8 mouse cellular contexts compared by ENCODE assay signal in the genomic region with DNA sequence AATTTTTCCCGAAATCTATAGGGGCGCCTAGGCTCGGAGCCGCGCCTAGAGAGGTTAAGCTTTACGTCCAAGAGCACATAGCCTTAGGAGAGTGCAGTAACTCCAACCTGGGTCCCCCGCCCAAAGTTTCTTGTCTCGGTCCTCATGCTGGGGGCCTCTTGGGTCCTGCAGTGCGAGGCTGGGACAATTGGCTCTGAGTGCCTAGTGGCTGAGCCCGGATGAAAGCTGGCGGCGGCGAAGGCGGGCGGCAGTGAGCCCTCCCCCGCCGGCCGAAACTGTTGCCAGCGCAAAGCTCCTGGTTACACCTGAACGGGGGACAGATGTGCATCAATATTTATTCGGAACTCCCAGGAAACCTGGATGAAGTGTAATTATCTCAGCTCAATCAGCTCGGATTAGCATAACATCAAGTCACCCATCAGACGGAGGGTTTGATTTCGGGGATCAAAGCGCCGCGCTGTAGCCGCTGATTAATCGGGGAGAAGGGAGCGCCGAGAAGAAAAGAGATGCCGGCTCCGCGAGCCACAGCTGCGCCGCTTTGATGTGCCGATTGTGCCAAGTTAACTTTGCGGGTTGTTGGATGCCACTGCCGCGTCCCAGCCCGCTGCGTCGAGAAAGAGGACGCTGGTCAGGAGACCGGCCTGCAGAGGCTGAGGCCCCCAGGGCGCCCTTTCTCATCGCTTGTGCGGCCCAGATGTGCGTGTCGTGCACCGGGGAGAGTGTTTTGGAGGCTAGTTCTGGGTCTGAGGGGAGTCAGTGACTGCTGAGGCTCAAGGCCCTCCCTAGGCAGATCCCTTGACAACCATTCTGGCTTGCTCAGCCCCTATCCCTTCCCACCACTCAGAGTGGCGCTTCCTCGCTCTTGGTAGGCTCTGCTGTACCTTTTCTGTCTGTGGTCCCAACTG.
A peak's percentile ranks its signal among the peaks of the same experiment; 100 is the strongest.
DNase-seq lines count a peak whose midpoint lies in the region; ATAC-seq and TF ChIP-seq lines count a peak whose summit lies in the region.

No protein-coding gene starts in this region.

- peak overlapping the region; percentile 27 for H3K4me3 ChIP-seq in lung, embryonic 14.5 days (ENCODE audit: low read depth, low read length)
- H3K4me3 ChIP-seq in lung, adult 2 months (replicated peaks; ENCODE audit: extremely low read depth, low read depth, low read length), result no peak overlapping the region
- peak overlapping the region; percentile 28 for H3K4me3 ChIP-seq in embryonic facial prominence, embryonic 11.5 days (ENCODE audit: low read depth, low read length)
- peak overlapping the region; percentile 27 for H3K4me3 ChIP-seq in hindbrain, postnatal 0 days (ENCODE audit: low read length)
- H3K4me3 ChIP-seq in neural tube, embryonic 12.5 days, result peak overlapping the region; percentile 31

- 2% methylated on average over 53 of the region's 53 CpGs for WGBS in lung, embryonic 14.5 days
- WGBS in lung, adult 2 months, result 4% methylated on average over 53 of the region's 53 CpGs
- WGBS in embryonic facial prominence, embryonic 11.5 days, result under 1% methylated on average over 53 of the region's 53 CpGs
- WGBS in hindbrain, postnatal 0 days, result 2% methylated on average over 53 of the region's 53 CpGs
- 1% methylated on average over 53 of the region's 53 CpGs for WGBS in neural tube, embryonic 12.5 days

- peak; percentile 42 for DNase-seq in lung, embryonic 14.5 days
- no peak for DNase-seq in lung, adult 2 months
- peak; percentile 75 for DNase-seq in embryonic facial prominence, embryonic 11.5 days (ENCODE audit: low spot score)
- peak; percentile 36 for DNase-seq in hindbrain, postnatal 0 days (ENCODE audit: low spot score)
- DNase-seq in gastrocnemius, adult 18-20 months (ENCODE audit: low spot score), result no peak
- no peak for DNase-seq in frontal cortex, postnatal 25 days (ENCODE audit: low spot score in 2 of 2)
- DNase-seq in urinary bladder, adult 18-20 months (ENCODE audit: low spot score in 2 of 2), result no peak

- H3K27me3 ChIP-seq in lung, embryonic 14.5 days (ENCODE audit: insufficient read depth, low read length), result peaks cover 37% of the 10 kb centered on the region
- peaks cover 27% of the 10 kb centered on the region for H3K27me3 ChIP-seq in embryonic facial prominence, embryonic 11.5 days (ENCODE audit: control insufficient read depth, insufficient read depth, low read length)
- H3K27me3 ChIP-seq in hindbrain, postnatal 0 days (ENCODE audit: insufficient read depth, low read length), result peaks cover 16% of the 10 kb centered on the region
- H3K27me3 ChIP-seq in neural tube, embryonic 12.5 days (replicated peaks), result peaks cover 41% of the 10 kb centered on the region

- H3K4me1 ChIP-seq in lung, embryonic 14.5 days (ENCODE audit: insufficient read depth), result no peaks in the 10 kb centered on the region
- no peaks in the 10 kb centered on the region for H3K4me1 ChIP-seq in lung, adult 2 months (ENCODE audit: control insufficient read depth, insufficient read depth, low read length)
- H3K4me1 ChIP-seq in embryonic facial prominence, embryonic 11.5 days (ENCODE audit: control insufficient read depth, insufficient read depth, low read length), result peaks cover 8% of the 10 kb centered on the region; the same call in 1 of the 2 replicates
- peaks cover 10% of the 10 kb centered on the region; the same call in 1 of the 2 replicates for H3K4me1 ChIP-seq in hindbrain, postnatal 0 days (ENCODE audit: insufficient read depth, low read length)
- peaks cover 12% of the 10 kb centered on the region for H3K4me1 ChIP-seq in neural tube, embryonic 12.5 days

- H3K27ac ChIP-seq in lung, embryonic 14.5 days (ENCODE audit: low read depth), result no peak overlapping the region
- no peak overlapping the region for H3K27ac ChIP-seq in embryonic facial prominence, embryonic 11.5 days (replicated peaks; ENCODE audit: low read depth, low read length)
- H3K27ac ChIP-seq in hindbrain, postnatal 0 days, result no peak overlapping the region
- no peak overlapping the region for H3K27ac ChIP-seq in neural tube, embryonic 12.5 days

- 0 out of 2 replicates have a peak, but pooled peaks have one; percentile 24 for ATAC-seq in lung, embryonic 14.5 days (ENCODE audit: insufficient read depth)
- ATAC-seq in embryonic facial prominence, embryonic 11.5 days (replicated peaks; ENCODE audit: insufficient number of reproducible peaks, low FRiP score, low TSS enrichment, low read depth), result peak; percentile 47; the same call in 1 of the 2 replicates
- 0 out of 2 replicates have a peak, but pooled peaks have one; percentile 43 for ATAC-seq in hindbrain, postnatal 0 days
- ATAC-seq in neural tube, embryonic 12.5 days (ENCODE audit: low FRiP score, low read depth), result no peak

- TF ChIP-seq CTCF in lung, embryonic 14.5 days (IDR thresholded peaks at IDR 0.05; ENCODE audit: low read depth), result no peak
- TF ChIP-seq CTCF in lung, adult 2 months (IDR thresholded peaks at IDR 0.05; ENCODE audit: insufficient read depth, low read length), result no peak
- no peak for TF ChIP-seq CTCF in hindbrain, postnatal 0 days (IDR thresholded peaks at IDR 0.05; ENCODE audit: low read depth)

- H3K36me3 ChIP-seq in lung, embryonic 14.5 days (ENCODE audit: insufficient read depth), result no peaks in the 10 kb centered on the region
- no peaks in the 10 kb centered on the region for H3K36me3 ChIP-seq in embryonic facial prominence, embryonic 11.5 days (replicated peaks; ENCODE audit: control insufficient read depth, insufficient read depth, low read depth, low read length)
- H3K36me3 ChIP-seq in hindbrain, postnatal 0 days (ENCODE audit: insufficient read depth, low read length), result no peaks in the 10 kb centered on the region
- H3K36me3 ChIP-seq in neural tube, embryonic 12.5 days, result no peaks in the 10 kb centered on the region

- no peaks in the 10 kb centered on the region for H3K9me3 ChIP-seq in lung, embryonic 14.5 days (ENCODE audit: low read depth, low read length)
- no peaks in the 10 kb centered on the region for H3K9me3 ChIP-seq in embryonic facial prominence, embryonic 11.5 days (replicated peaks; ENCODE audit: control insufficient read depth, low read length)
- no peaks in the 10 kb centered on the region for H3K9me3 ChIP-seq in hindbrain, postnatal 0 days (ENCODE audit: low read length)
- no peaks in the 10 kb centered on the region for H3K9me3 ChIP-seq in neural tube, embryonic 12.5 days

- H3K9ac ChIP-seq in lung, embryonic 14.5 days, result no peak overlapping the region
- peak overlapping the region; percentile 36 for H3K9ac ChIP-seq in embryonic facial prominence, embryonic 11.5 days (replicated peaks; ENCODE audit: low read length)
- H3K9ac ChIP-seq in hindbrain, postnatal 0 days (replicated peaks; ENCODE audit: low read length), result 0 out of 2 replicates have a peak overlapping the region, but pooled peaks have one; percentile 9
- H3K9ac ChIP-seq in neural tube, embryonic 12.5 days, result 0 out of 2 replicates have a peak overlapping the region, but pooled peaks have one; percentile 22

- peak overlapping the region; percentile 59 for H3K4me2 ChIP-seq in lung, embryonic 14.5 days
- peak overlapping the region; percentile 58 for H3K4me2 ChIP-seq in embryonic facial prominence, embryonic 11.5 days (ENCODE audit: low read depth, low read length)
- H3K4me2 ChIP-seq in hindbrain, postnatal 0 days (ENCODE audit: low read depth, low read length), result peak overlapping the region; percentile 61
- H3K4me2 ChIP-seq in neural tube, embryonic 12.5 days (replicated peaks), result peak overlapping the region; percentile 75

- TF ChIP-seq POLR2A in lung, adult 2 months (IDR thresholded peaks at IDR 0.05; ENCODE audit: borderline replicate concordance, extremely low read depth, low read depth, low read length), result no peak

Comparison
In these comparisons a context has a peak if more than half of its experiments do, and no peak if none do; other contexts are left out.
1. DNase-seq: peak in lung, embryonic 14.5 days (single experiment), embryonic facial prominence, embryonic 11.5 days (single experiment) and hindbrain, postnatal 0 days (single experiment); none in lung, adult 2 months (single experiment), gastrocnemius, adult 18-20 months (single experiment), frontal cortex, postnatal 25 days (0 of 2) and urinary bladder, adult 18-20 months (0 of 2).
2. Peak in every context shown above with its lines, with median percentiles within 50 percentile points of each other: H3K4me2 ChIP-seq.